Comparison of ENCODE assay signal across 8 mouse cellular contexts in the genomic region with DNA sequence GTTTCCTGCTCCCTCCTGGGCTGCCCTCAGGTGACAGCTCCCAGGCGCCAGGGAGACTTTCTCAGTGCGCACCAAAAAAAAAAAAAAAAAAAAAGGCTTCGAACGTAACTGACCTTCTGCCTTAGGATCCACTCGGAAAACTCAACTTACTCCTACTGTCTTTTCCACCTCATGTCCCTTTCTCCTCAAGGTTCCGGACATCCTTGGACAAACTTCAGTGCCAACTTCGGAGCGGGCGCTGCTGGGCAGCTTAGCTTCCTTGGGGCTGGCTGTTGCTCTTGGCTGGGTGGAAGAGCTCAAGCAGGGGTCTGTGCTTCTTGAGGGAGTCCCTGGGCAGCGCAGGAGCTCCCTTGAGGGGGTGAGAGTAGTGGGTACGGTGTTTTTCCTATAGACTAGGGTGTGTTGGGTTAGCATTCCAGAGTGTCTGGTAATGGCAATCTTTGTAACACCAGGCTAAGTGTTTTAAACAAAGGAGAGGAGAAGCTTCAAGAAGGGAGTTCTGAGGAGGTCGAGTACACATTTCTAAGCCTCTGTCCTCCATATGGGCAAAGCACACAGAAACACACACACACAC. TPM values are rescaled to one million over a fixed set of nuclear protein-coding genes. Genes with fewer than 3 reads are reported as not detected.
A peak's percentile ranks its signal among the peaks of the same experiment; 100 is the strongest.
DNase-seq lines count a peak whose midpoint lies in the region; ATAC-seq and TF ChIP-seq lines count a peak whose summit lies in the region.

No protein-coding gene starts in this region.

- H3K9me3 ChIP-seq in intestine, embryonic 15.5 days = no peaks in the 10 kb centered on the region
- no peaks in the 10 kb centered on the region for H3K9me3 ChIP-seq in liver, embryonic 13.5 days (replicated peaks)

- no peaks in the 10 kb centered on the region for H3K4me1 ChIP-seq in bone marrow, adult 2 months (ENCODE audit: control insufficient read depth, insufficient read depth, low read length)
- H3K4me1 ChIP-seq in intestine, embryonic 15.5 days (replicated peaks) = peaks cover 7% of the 10 kb centered on the region; the same call in 1 of the 2 replicates
- H3K4me1 ChIP-seq in liver, embryonic 13.5 days (replicated peaks) = peaks cover 6% of the 10 kb centered on the region; the same call in 1 of the 2 replicates

- 3% methylated on average over 12 of the region's 12 CpGs for WGBS in bone marrow, adult 2 months
- WGBS in intestine, embryonic 15.5 days = under 1% methylated on average over 12 of the region's 12 CpGs
- WGBS in liver, embryonic 13.5 days (ENCODE audit: insufficient replicate concordance) = 4% methylated on average over 12 of the region's 12 CpGs

- no peaks in the 10 kb centered on the region for H3K27me3 ChIP-seq in intestine, embryonic 15.5 days (replicated peaks)
- no peaks in the 10 kb centered on the region for H3K27me3 ChIP-seq in liver, embryonic 13.5 days

- H3K36me3 ChIP-seq in intestine, embryonic 15.5 days = no peaks in the 10 kb centered on the region
- no peaks in the 10 kb centered on the region for H3K36me3 ChIP-seq in liver, embryonic 13.5 days

- peak; percentile 68 for ATAC-seq in intestine, embryonic 15.5 days
- ATAC-seq in liver, embryonic 13.5 days (ENCODE audit: low read depth) = no peak
- ATAC-seq in monocyte, adult 5-6 weeks (replicated peaks; ENCODE audit: insufficient number of reproducible peaks, low FRiP score, low TSS enrichment, poor library complexity, severe bottlenecking) = 0 out of 2 replicates have a peak, but pooled peaks have one; percentile 13

- DNase-seq in layer of hippocampus, adult 2 months (ENCODE audit: low spot score in 2 of 2) = no peak
- DNase-seq in layer of hippocampus, adult 9-11 months = no peak
- peak; percentile 26 to 62 for DNase-seq in heart, adult 18-20 months
- no peak for DNase-seq in liver, embryonic 13.5 days
- DNase-seq in thymus, postnatal 4 days = peak; percentile 43

- TF ChIP-seq POLR2A in bone marrow, adult 2 months (IDR thresholded peaks at IDR 0.05; ENCODE audit: borderline replicate concordance, control insufficient read depth, low read depth, low read length) = no peak

- TF ChIP-seq CTCF in layer of hippocampus, adult 2 months (conservative IDR thresholded peaks at IDR 0.05) = no peak
- no peak for TF ChIP-seq CTCF in bone marrow, adult 2 months (IDR thresholded peaks at IDR 0.05; ENCODE audit: control insufficient read depth, insufficient read depth, low read length)

- peak overlapping the region; percentile 71 for H3K9ac ChIP-seq in intestine, embryonic 15.5 days
- H3K9ac ChIP-seq in liver, embryonic 13.5 days = peak overlapping the region; percentile 63

- peak overlapping the region; percentile 73 for H3K4me2 ChIP-seq in intestine, embryonic 15.5 days (replicated peaks)
- H3K4me2 ChIP-seq in liver, embryonic 13.5 days = peak overlapping the region; percentile 75

- H3K27ac ChIP-seq in layer of hippocampus, adult 2 months = peak overlapping the region; percentile 87
- 0 out of 2 replicates have a peak overlapping the region, but pooled peaks have one; percentile 34 for H3K27ac ChIP-seq in bone marrow, adult 2 months (ENCODE audit: control insufficient read depth, insufficient read depth, low read depth, low read length, poor library complexity)
- H3K27ac ChIP-seq in intestine, embryonic 15.5 days = peak overlapping the region; percentile 85
- H3K27ac ChIP-seq in liver, embryonic 13.5 days = no peak overlapping the region

- peak overlapping the region; percentile 70 for H3K4me3 ChIP-seq in layer of hippocampus, adult 2 months
- H3K4me3 ChIP-seq in bone marrow, adult 2 months (replicated peaks; ENCODE audit: control insufficient read depth, low read depth, low read length) = peak overlapping the region; percentile 70
- peak overlapping the region; percentile 63 for H3K4me3 ChIP-seq in intestine, embryonic 15.5 days (replicated peaks)
- H3K4me3 ChIP-seq in liver, embryonic 13.5 days (replicated peaks) = peak overlapping the region; percentile 62

RNA-seq across cellular contexts. Expression of a gene that starts 1.4 kb away (rescaled TPM):
- total RNA-seq in layer of hippocampus, adult 2 months (2021) = 10 to 100 TPM; 19.5 to 22.3 TPM
- 5.6 and 17.2 TPM in 2 replicates for polyA plus RNA-seq in bone marrow, adult 2 months (2011; ENCODE audit: insufficient read depth, insufficient read length, low replicate concordance, missing spikeins)
- total RNA-seq in heart, adult 18-20 months (2021) = 10 to 100 TPM; 38.7 to 44.8 TPM
- polyA plus RNA-seq in intestine, embryonic 15.5 days (2015; fragmentation: Nextera tagmentation; extraction: Ambion mirVana) = 76.3 and 82.2 TPM in 2 replicates
- 9.3 and 10.2 TPM in 2 replicates for polyA plus RNA-seq in liver, embryonic 13.5 days (2015; fragmentation: Nextera tagmentation; extraction: Ambion mirVana)
- total RNA-seq in monocyte, adult 5-6 weeks (2017) = 51.2 to 60.4 TPM (median 51.8 TPM) in 3 replicates

Comparison
In these comparisons a context has a peak if more than half of its experiments do, and no peak if none do; other contexts are left out.
1. DNase-seq: peak in heart, adult 18-20 months (2 of 2) and thymus, postnatal 4 days (single experiment); none in layer of hippocampus, adult 2 months (0 of 2), layer of hippocampus, adult 9-11 months (single experiment) and liver, embryonic 13.5 days (single experiment).
2. Peak in every context shown above with its lines, with median percentiles within 50 percentile points of each other: H3K4me3 ChIP-seq.